Comparison of ENCODE assay signal across 10 mouse cellular contexts in genomic region chr11:55791195-55791865, GRCm38 (mm10).
A peak's percentile ranks its signal among the peaks of the same experiment; 100 is the strongest.
DNase-seq lines count a peak whose midpoint lies in the region; ATAC-seq and TF ChIP-seq lines count a peak whose summit lies in the region.
"Had no signal": no experiment of that assay in that cellular context is flagged by ENCODE, and none has a peak within 500 bp of the region (broad histone marks: within the 10 kb centered on the region; RNA-seq: fewer than 3 reads in every experiment).

No protein-coding gene starts in this region.

- H3K4me2 ChIP-seq in kidney, embryonic 15.5 days = no peak overlapping the region
- peak overlapping the region; percentile 33; the same call in 1 of the 2 replicates for H3K4me2 ChIP-seq in hindbrain, embryonic 13.5 days
- H3K4me2 ChIP-seq in midbrain, postnatal 0 days (ENCODE audit: low read depth, low read length, poor library complexity, severe bottlenecking) = peak overlapping the region; percentile 2; the same call in 1 of the 2 replicates

- H3K9ac ChIP-seq in kidney, embryonic 15.5 days = no peak overlapping the region
- H3K9ac ChIP-seq in hindbrain, embryonic 13.5 days = 0 out of 2 replicates have a peak overlapping the region, but pooled peaks have one; percentile 35
- no peak overlapping the region for H3K9ac ChIP-seq in midbrain, postnatal 0 days (replicated peaks; ENCODE audit: low read length, poor library complexity, severe bottlenecking)

- TF ChIP-seq CTCF in midbrain, postnatal 0 days (IDR thresholded peaks at IDR 0.05) = no peak

- no peaks in the 10 kb centered on the region; the same call in 1 of the 2 replicates for H3K4me1 ChIP-seq in kidney, embryonic 15.5 days
- peaks cover 34% of the 10 kb centered on the region for H3K4me1 ChIP-seq in hindbrain, embryonic 13.5 days (replicated peaks)
- no peaks in the 10 kb centered on the region for H3K4me1 ChIP-seq in midbrain, postnatal 0 days (ENCODE audit: insufficient read depth, low read length)

- H3K27ac ChIP-seq in kidney, embryonic 15.5 days = no peak overlapping the region
- H3K27ac ChIP-seq in hindbrain, embryonic 13.5 days = peak overlapping the region; percentile 91
- no peak overlapping the region for H3K27ac ChIP-seq in midbrain, postnatal 0 days (ENCODE audit: low read depth, low read length)
- H3K27ac ChIP-seq: stomach, postnatal 0 days had no signal

- no peaks in the 10 kb centered on the region for H3K27me3 ChIP-seq in kidney, embryonic 15.5 days
- H3K27me3 ChIP-seq in hindbrain, embryonic 13.5 days = no peaks in the 10 kb centered on the region
- H3K27me3 ChIP-seq in midbrain, postnatal 0 days (ENCODE audit: insufficient read depth, low read length) = no peaks in the 10 kb centered on the region

- H3K9me3 ChIP-seq in kidney, embryonic 15.5 days (replicated peaks) = no peaks in the 10 kb centered on the region
- no peaks in the 10 kb centered on the region for H3K9me3 ChIP-seq in hindbrain, embryonic 13.5 days
- H3K9me3 ChIP-seq in midbrain, postnatal 0 days (ENCODE audit: low read length) = no peaks in the 10 kb centered on the region

- H3K36me3 ChIP-seq in kidney, embryonic 15.5 days = no peaks in the 10 kb centered on the region
- H3K36me3 ChIP-seq in hindbrain, embryonic 13.5 days = no peaks in the 10 kb centered on the region
- H3K36me3 ChIP-seq in midbrain, postnatal 0 days (ENCODE audit: insufficient read depth, low read length) = no peaks in the 10 kb centered on the region

- DNase-seq in kidney, postnatal 14 days = no peak
- DNase-seq in embryo, embryonic 11.5 days (ENCODE audit: low read depth, low spot score) = peak; percentile 42
- DNase-seq in midbrain, postnatal 0 days (ENCODE audit: low spot score) = peak; percentile 81
- no peak for DNase-seq in adrenal gland, adult 18-20 months (ENCODE audit: low spot score in 2 of 2)
- no peak for DNase-seq in kidney, adult 9 months
- DNase-seq in spleen, adult 12 weeks (ENCODE audit: low spot score) = no peak
- DNase-seq: lung, postnatal 14 days had no signal

- no peak overlapping the region for H3K4me3 ChIP-seq in kidney, embryonic 15.5 days (replicated peaks)
- H3K4me3 ChIP-seq in hindbrain, embryonic 13.5 days = no peak overlapping the region
- H3K4me3 ChIP-seq in midbrain, postnatal 0 days (ENCODE audit: low read depth, low read length) = no peak overlapping the region

- WGBS in kidney, embryonic 15.5 days = 21% methylated on average over 8 of the region's 8 CpGs
- WGBS in hindbrain, embryonic 13.5 days = 5% methylated on average over 8 of the region's 8 CpGs
- WGBS in midbrain, postnatal 0 days = 7% methylated on average over 8 of the region's 8 CpGs

- 0 out of 2 replicates have a peak, but pooled peaks have one; percentile 36 for ATAC-seq in kidney, embryonic 15.5 days (replicated peaks; ENCODE audit: low FRiP score)
- ATAC-seq in hindbrain, embryonic 13.5 days (ENCODE audit: low FRiP score) = peak; percentile 93
- peak; percentile 52; the same call in 1 of the 2 replicates for ATAC-seq in midbrain, postnatal 0 days (ENCODE audit: low FRiP score)

Comparison
In these comparisons a context has a peak if more than half of its experiments do, and no peak if none do; other contexts are left out.
1. ATAC-seq: peak in every context shown above with its lines; median percentile 93 in hindbrain, embryonic 13.5 days; 52 in midbrain, postnatal 0 days; 36 in kidney, embryonic 15.5 days.
2. DNase-seq: peak in embryo, embryonic 11.5 days (single experiment) and midbrain, postnatal 0 days (single experiment); none in kidney, postnatal 14 days (single experiment), adrenal gland, adult 18-20 months (0 of 2), kidney, adult 9 months (single experiment) and spleen, adult 12 weeks (single experiment).